Mouse (Mus musculus) liver, embryonic 13.5 days (tissue): ENCODE measurements at regions not wholly inside any gene's neighbourhood (a gene's known extent, or its start where the extent isn't known, plus 50 kb on each side); places are given as distances from the start of the nearest gene placed in this dataset.

Experiments used
- ATAC-seq: fragments of 200-750 bp; cut with Nextera tagmentation; 2 replicates; pipeline ENCODE4 v1.8.0; 2017; ENCODE audit warnings: low read depth, mild to moderate bottlenecking, moderate number of reproducible peaks, moderate library complexity
- DNase-seq: peaks from one replicate; pipeline ENCODE4 v3.0.0; 2022
- H3K27ac ChIP-seq: fragments of 300-500 bp; sonication (generic); 2 replicates; pipeline ENCODE4 v1.5.1; 2015; ENCODE audit warnings: moderate library complexity, mild to moderate bottlenecking, inconsistent platforms
- H3K27me3 ChIP-seq: fragments of 300-500 bp; sonication (generic); 2 replicates; pipeline ENCODE4 v1.6.1; 2015; ENCODE audit warnings: mild to moderate bottlenecking, inconsistent platforms
- H3K36me3 ChIP-seq: fragments of 300-500 bp; sonication (generic); 2 replicates; pipeline ENCODE4 v1.6.1; 2015; ENCODE audit warnings: mild to moderate bottlenecking, inconsistent platforms
- H3K4me1 ChIP-seq: fragments of 300-500 bp; sonication (generic); replicated peaks from 2 replicates; pipeline ENCODE4 v1.6.1; 2015; ENCODE audit warnings: inconsistent platforms
- H3K4me2 ChIP-seq: fragments of 300-500 bp; sonication (generic); 2 replicates; pipeline ENCODE4 v1.6.1; 2015; ENCODE audit warnings: inconsistent platforms, mild to moderate bottlenecking, moderate library complexity
- H3K4me3 ChIP-seq: fragments of 300-500 bp; sonication (generic); replicated peaks from 2 replicates; pipeline ENCODE4 v1.5.1; 2015; ENCODE audit warnings: mild to moderate bottlenecking, inconsistent platforms
- H3K9ac ChIP-seq: fragments of 300-500 bp; sonication (generic); 2 replicates; pipeline ENCODE4 v1.6.1; 2015; ENCODE audit warnings: mild to moderate bottlenecking, inconsistent platforms
- H3K9me3 ChIP-seq: fragments of 300-500 bp; sonication (generic); replicated peaks from 2 replicates; pipeline ENCODE4 v1.6.1; 2016; ENCODE audit warnings: inconsistent platforms
- WGBS: fragments of 180-500 bp; shearing (Covaris S2); methylation state at CpG from one replicate; pipeline ENCODE4 v1.1.7; 2015; ENCODE audit not compliant: insufficient replicate concordance; 5-methylcytosine and 5-hydroxymethylcytosine counted together

DNA sequence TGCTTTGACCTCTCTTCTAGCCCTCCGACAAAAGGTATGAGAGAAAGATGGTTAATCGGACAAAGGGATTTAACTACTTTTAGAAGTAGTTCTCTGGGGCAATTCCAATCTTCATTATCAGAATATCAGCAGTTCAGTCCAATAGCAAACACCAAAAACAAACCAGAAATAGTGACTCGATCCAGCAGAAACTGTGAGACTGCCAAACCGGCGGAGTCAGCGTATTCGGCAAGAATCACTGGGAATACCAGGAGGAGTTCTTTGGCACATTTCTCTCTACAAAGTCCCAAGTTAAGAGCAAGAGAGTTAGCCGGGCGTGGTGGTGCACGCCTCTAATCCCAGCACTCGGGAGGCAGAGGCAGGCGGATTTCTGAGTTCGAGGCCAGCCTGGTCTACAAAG is 164.5 kb downstream of the Lnpk start:
- ATAC-seq = no peak
- Histone ChIP-seq H3K9ac (no peak overlapping the region), H3K27me3 (no peaks in the 10 kb centered on the region), H3K9me3 (no peaks in the 10 kb centered on the region), H3K36me3 (no peaks in the 10 kb centered on the region), H3K27ac (no peak overlapping the region), H3K4me2 (no peak overlapping the region), H3K4me1 (no peaks in the 10 kb centered on the region), H3K4me3 (no peak overlapping the region)
- WGBS = 77% methylated on average over 13 of the region's 13 CpGs
- no peak for DNase-seq

DNA sequence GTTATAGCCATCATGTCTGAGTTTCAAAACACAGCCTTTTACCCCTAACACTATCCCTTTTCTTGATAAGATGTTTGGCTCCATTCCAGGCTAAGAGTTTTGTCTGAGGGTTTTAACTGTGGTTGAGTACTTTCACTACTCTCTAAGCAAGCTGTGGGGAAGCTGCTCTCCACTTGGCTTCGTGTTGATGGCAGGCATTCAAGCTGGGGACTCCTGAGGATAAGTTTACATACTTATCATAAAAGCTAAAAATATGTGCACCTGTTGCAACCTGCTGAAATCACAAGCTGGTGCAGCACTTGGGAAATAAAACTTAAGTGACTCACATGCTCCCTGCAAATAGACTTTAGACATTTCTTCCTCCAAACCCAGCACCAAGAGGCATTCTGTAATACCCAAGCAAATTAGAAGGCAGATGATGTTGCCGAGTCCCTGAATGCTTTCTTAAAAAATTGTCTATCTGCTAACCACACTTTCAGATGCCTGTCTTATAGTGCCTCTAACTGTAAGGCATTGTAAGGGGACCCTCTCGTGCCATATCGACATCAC is 169.3 kb downstream of the Lnpk start:
- no peaks in the 10 kb centered on the region for H3K9me3 ChIP-seq
- no peak for ATAC-seq
- no peak overlapping the region for H3K9ac ChIP-seq
- no peaks in the 10 kb centered on the region for H3K36me3 ChIP-seq
- H3K4me3 ChIP-seq = no peak overlapping the region
- no peaks in the 10 kb centered on the region for H3K27me3 ChIP-seq
- DNase-seq = no peak
- no peak overlapping the region for H3K4me2 ChIP-seq
- no peaks in the 10 kb centered on the region for H3K4me1 ChIP-seq
- 58% methylated on average over 4 of the region's 4 CpGs for WGBS
- H3K27ac ChIP-seq = no peak overlapping the region

DNA sequence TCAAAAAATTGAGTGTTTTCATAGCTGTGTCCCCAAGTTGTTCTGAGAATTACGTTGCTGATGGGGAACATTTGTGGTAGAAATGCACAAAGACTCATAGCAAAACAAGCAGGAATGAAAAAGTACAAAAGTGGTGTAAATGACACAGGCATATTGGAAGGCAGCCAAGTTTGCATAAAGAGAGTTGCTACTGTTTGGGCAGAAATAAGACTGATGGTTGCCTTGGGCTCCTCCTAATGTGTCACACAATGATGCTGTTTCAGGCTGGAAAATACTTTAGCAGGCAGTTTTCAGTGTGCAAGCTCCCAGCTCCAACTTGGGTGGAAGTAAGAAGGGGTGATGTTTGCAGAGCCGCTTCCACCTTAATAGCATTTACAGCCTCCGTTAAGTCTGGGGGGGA is 174.7 kb downstream of the Lnpk start:
- DNase-seq (no peak), ATAC-seq (no peak)
- H3K4me2 ChIP-seq = no peak overlapping the region
- no peaks in the 10 kb centered on the region for H3K9me3 ChIP-seq
- 56% methylated on average over 3 of the region's 3 CpGs for WGBS
- H3K4me1 ChIP-seq = no peaks in the 10 kb centered on the region
- H3K36me3 ChIP-seq = no peaks in the 10 kb centered on the region
- H3K9ac ChIP-seq = no peak overlapping the region
- H3K27me3 ChIP-seq = no peaks in the 10 kb centered on the region
- H3K4me3 ChIP-seq = no peak overlapping the region
- no peak overlapping the region for H3K27ac ChIP-seq

DNA sequence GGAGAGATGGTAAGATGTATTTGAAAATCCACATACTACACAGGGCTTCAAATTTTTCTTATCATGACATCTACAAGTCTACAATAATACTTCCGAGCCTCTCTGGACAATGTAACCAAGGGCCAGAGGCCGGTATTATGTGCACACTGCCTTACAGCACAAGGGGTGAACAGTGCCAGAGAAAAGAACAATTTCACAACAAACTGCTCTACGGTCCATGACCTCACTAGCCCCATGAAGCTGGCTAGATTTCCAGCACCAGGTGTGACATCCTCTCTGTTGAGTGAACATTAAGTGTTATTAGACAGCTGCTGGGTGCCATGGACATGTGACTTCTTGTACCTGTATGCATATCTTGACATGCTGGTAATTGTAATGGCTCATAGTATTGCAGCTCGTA is 188.2 kb downstream of the Lnpk start:
- WGBS = 71% methylated on average over 4 of the region's 4 CpGs
- ATAC-seq (no peak), DNase-seq (no peak)
- Histone ChIP-seq H3K9ac (no peak overlapping the region), H3K4me2 (no peak overlapping the region), H3K36me3 (no peaks in the 10 kb centered on the region), H3K4me1 (no peaks in the 10 kb centered on the region), H3K4me3 (no peak overlapping the region), H3K9me3 (no peaks in the 10 kb centered on the region), H3K27me3 (no peaks in the 10 kb centered on the region), H3K27ac (no peak overlapping the region)

DNA sequence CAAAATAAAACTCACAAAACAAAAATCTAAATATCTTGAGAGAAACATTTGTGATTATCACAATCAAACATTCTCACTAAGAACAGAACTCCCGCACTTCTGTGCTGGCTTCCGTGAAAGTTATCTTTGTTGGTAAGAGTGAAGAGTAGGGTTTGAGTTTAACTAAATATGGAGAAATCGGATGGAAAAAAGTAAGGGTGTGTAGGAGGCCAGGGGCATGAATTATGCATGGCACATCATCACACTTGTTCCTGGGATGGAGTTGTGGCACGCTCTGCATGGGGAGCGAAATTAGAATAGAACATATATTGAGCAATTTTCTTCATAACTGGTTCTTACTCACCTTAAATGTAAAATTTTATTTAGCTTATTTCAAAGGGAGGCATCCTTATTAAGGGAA is 191.2 kb downstream of the Lnpk start:
- Histone ChIP-seq H3K9me3 (no peaks in the 10 kb centered on the region), H3K9ac (no peak overlapping the region), H3K4me2 (no peak overlapping the region), H3K4me3 (no peak overlapping the region), H3K36me3 (no peaks in the 10 kb centered on the region), H3K27ac (no peak overlapping the region), H3K4me1 (no peaks in the 10 kb centered on the region), H3K27me3 (no peaks in the 10 kb centered on the region)
- WGBS = 71% methylated on average over 5 of the region's 5 CpGs
- ATAC-seq (no peak), DNase-seq (no peak)

DNA sequence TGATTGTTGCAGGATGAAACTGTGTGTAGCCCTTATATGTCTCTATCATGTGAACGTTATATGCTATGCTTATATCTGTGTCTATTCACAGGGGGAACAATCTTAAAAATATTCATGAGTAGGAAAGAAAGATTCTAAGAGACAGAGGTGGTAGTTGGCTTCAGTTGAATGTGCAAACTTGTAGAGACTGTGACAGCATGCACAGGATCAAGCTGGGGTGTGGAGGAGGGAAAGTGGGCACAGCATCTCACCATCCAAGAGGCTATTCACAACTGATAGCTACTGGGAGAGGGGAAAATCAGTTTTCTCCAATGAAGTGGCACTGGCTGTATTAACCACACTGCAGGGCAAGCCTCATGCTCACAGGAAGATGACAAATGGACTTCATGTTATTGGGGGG is 194.3 kb downstream of the Lnpk start:
- 54% methylated on average over 1 of the region's 1 CpGs for WGBS
- no peaks in the 10 kb centered on the region for H3K27me3 ChIP-seq
- no peaks in the 10 kb centered on the region for H3K36me3 ChIP-seq
- H3K27ac ChIP-seq = no peak overlapping the region
- no peaks in the 10 kb centered on the region; the same call in 1 of the 2 replicates for H3K4me1 ChIP-seq
- ATAC-seq (no peak), DNase-seq (no peak)
- no peak overlapping the region for H3K9ac ChIP-seq
- no peak overlapping the region for H3K4me2 ChIP-seq
- H3K9me3 ChIP-seq = no peaks in the 10 kb centered on the region
- H3K4me3 ChIP-seq = no peak overlapping the region

DNA sequence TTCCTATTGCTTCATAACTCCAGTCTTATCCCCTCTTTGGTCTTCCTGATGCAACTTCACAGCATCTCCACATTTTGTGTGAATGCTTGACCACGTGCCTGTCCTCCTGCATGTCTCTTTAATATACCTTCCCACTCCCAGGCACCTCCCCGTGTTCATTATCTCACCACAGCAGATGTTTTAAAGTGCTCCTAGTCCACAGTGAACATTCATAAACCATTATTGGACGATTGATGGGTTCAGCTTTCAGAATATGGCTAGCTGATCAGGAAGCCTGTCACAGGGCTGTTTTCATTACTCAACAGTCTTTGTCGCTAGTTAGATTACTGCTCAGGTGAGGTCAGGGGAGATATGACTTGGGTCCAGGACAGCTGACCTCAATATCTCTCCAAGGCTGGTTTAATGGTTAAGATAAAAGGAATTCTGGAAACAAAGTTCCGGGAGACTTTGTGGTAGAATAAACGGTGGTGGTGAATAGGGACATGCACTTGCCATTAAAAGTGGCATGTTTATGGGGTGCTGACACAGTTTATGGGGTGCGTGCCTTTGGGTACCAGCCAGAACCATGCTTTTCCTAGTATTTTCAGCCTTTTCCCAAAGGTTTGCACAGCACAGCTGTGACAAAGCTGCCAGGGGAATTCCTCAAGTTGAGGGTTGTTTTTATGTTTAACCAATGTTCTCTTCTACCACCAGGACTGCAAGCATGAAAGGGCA is 198.5 kb downstream of the Lnpk start:
- H3K27ac ChIP-seq = no peak overlapping the region
- DNase-seq = no peak
- H3K4me2 ChIP-seq = no peak overlapping the region
- no peak overlapping the region for H3K4me3 ChIP-seq
- H3K27me3 ChIP-seq = no peaks in the 10 kb centered on the region
- WGBS = 50% methylated on average over 7 of the region's 7 CpGs
- no peak overlapping the region for H3K9ac ChIP-seq
- no peaks in the 10 kb centered on the region; the same call in 1 of the 2 replicates for H3K4me1 ChIP-seq
- no peak for ATAC-seq
- H3K9me3 ChIP-seq = no peaks in the 10 kb centered on the region
- no peaks in the 10 kb centered on the region for H3K36me3 ChIP-seq

DNA sequence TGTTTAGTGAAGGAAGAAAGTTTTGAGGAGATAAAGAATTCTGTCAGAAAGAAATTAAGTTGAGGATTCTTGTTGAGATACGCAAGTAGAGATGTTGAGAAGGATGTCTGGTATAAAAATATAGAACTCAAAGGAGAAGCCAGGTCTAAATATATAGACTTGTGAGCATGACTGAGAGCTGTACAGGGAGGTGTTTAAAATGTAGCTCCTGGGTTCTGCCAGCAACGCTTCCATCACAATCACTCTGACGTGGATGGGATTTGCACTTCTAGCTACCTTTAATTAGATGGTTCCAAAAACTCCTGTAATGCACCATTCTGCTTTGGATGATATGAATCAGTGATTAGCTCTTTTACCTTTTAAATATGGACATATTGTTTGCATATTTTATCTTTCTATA is 200.5 kb downstream of the Lnpk start:
- H3K4me2 ChIP-seq = no peak overlapping the region
- no peak overlapping the region for H3K9ac ChIP-seq
- ATAC-seq (no peak), DNase-seq (no peak)
- no peaks in the 10 kb centered on the region; the same call in 1 of the 2 replicates for H3K4me1 ChIP-seq
- H3K27ac ChIP-seq = no peak overlapping the region
- no peak overlapping the region for H3K4me3 ChIP-seq
- H3K27me3 ChIP-seq = no peaks in the 10 kb centered on the region
- no peaks in the 10 kb centered on the region for H3K9me3 ChIP-seq
- no peaks in the 10 kb centered on the region for H3K36me3 ChIP-seq
- 74% methylated on average over 3 of the region's 3 CpGs for WGBS

DNA sequence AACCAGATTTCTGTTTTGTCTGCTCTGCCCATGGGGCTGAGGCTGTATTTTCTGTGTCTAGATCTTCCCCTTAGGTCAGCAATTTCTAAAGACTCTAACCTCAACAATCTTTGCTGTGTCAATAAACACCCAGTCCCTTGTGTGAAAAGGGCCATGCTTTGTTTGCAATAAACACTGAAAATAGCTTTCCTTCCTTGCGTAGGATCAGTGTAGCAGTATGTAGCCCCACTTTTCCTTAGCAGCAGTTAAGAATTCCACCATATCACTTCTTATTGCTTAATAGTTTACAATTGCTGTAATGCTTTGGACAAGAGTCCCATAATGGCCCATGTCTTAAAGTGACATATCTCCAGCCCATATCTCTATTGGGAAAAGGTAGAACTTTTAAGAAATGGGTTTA is 205.3 kb downstream of the Lnpk start:
- no peaks in the 10 kb centered on the region for H3K36me3 ChIP-seq
- H3K9me3 ChIP-seq = peaks cover 3% of the 10 kb centered on the region; the same call in 1 of the 2 replicates
- no peak overlapping the region for H3K4me2 ChIP-seq
- H3K4me3 ChIP-seq = no peak overlapping the region
- WGBS = 84% methylated on average over 1 of the region's 1 CpGs
- no peak overlapping the region for H3K27ac ChIP-seq
- no peak for ATAC-seq
- H3K27me3 ChIP-seq = no peaks in the 10 kb centered on the region
- no peak for DNase-seq
- H3K9ac ChIP-seq = no peak overlapping the region
- H3K4me1 ChIP-seq = no peaks in the 10 kb centered on the region

DNA sequence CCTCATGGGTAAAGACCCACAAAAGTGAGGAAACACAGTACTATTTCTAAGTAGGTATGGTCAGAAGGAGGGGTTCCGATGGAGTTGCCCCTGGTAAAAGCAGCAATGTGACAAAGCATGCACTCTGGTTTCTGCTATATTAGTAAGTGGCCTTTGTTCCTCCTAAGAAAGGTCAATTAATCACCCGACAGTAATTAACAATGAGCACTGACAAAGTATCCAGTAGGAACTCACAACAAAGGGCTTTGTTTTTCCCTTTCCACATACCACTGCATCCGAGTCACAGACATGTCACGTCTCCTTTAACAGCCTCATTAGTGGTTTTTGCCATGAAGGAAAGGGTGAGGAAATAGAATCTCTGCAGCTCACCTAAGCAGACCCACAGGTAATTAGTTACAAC is 206.2 kb downstream of the Lnpk start:
- no peak overlapping the region for H3K27ac ChIP-seq
- WGBS = 44% methylated on average over 4 of the region's 4 CpGs

DNA sequence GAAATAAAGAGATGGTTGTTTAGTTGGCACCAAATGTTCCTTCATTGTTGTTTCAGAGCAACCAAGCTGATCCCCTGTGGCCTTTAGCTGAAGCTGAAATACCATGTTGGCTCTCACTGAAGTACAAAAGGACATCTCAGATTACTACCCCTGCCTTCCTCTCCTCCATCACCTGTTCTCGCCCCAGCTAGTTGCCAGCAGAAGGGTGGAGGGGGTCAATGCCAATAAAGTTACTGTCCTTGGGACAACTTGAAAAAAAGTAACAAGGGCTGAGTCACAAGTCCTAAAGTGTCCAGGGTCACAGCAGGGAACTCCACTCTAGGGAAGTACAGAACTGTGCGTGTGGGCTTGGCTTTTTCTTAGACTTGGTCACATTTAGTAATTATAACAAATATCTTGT is 216.0 kb downstream of the Lnpk start:
- Histone ChIP-seq H3K27me3 (no peaks in the 10 kb centered on the region), H3K9me3 (no peaks in the 10 kb centered on the region), H3K27ac (no peak overlapping the region), H3K4me3 (no peak overlapping the region), H3K36me3 (no peaks in the 10 kb centered on the region), H3K4me2 (no peak overlapping the region), H3K4me1 (no peaks in the 10 kb centered on the region), H3K9ac (no peak overlapping the region)
- DNase-seq = no peak
- ATAC-seq = no peak
- 61% methylated on average over 2 of the region's 2 CpGs for WGBS

More for the DNA sequence above, 206.2 kb downstream of the Lnpk start:
- no peaks in the 10 kb centered on the region for H3K27me3 ChIP-seq
- no peak overlapping the region for H3K4me3 ChIP-seq
- DNase-seq = no peak
- H3K36me3 ChIP-seq = no peaks in the 10 kb centered on the region
- H3K9me3 ChIP-seq = peaks cover 3% of the 10 kb centered on the region; the same call in 1 of the 2 replicates
- no peak overlapping the region for H3K4me2 ChIP-seq
- no peaks in the 10 kb centered on the region for H3K4me1 ChIP-seq
- H3K9ac ChIP-seq = no peak overlapping the region
- ATAC-seq = no peak

DNA sequence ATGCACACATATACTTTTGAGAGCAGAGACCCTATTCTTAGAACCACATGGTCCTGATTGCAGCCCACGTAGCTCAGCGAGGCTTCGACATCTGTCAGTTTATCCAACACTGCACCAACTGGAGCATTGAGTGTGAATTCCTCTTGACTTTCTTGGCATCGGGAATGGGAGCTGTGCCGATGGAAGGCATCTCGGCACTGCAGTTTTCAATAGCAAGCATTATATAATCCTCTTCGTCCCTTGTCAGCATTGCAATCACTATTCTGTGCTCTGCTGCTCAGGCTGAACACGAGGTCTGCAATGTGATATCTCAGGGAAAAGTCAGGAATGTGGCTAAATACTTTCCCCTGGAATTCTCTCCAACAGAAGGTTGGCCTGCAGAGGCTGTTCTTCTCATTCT is 224.6 kb downstream of the Lnpk start:
- no peak for ATAC-seq
- no peak for DNase-seq
- Histone ChIP-seq H3K9me3 (no peaks in the 10 kb centered on the region), H3K27ac (no peak overlapping the region), H3K27me3 (no peaks in the 10 kb centered on the region), H3K4me2 (no peak overlapping the region), H3K9ac (no peak overlapping the region), H3K4me3 (no peak overlapping the region), H3K4me1 (no peaks in the 10 kb centered on the region), H3K36me3 (no peaks in the 10 kb centered on the region)
- 61% methylated on average over 8 of the region's 8 CpGs for WGBS
